Mouse (Mus musculus) testis, adult 2 months (tissue): ENCODE results near the gene Mid1. TPM values are rescaled to one million over a fixed set of nuclear protein-coding genes. Genes with fewer than 3 reads are reported as not detected.
A peak's percentile ranks its signal among the peaks of the same experiment; 100 is the strongest.
"Not testable (repeated sequence)": the region's sequence is repeated elsewhere in the genome, so short reads cannot be mapped to it uniquely, and the experiment has no call there.

Source experiments
- H3K27ac ChIP-seq: fragments of 200-500 bp; 2 replicates; pipeline ENCODE4 v1.5.1; 2012; ENCODE audit warnings: low read depth, low read length; ENCODE audit not compliant: control insufficient read depth, insufficient read depth
- H3K27me3 ChIP-seq: fragments of 200-500 bp; 2 replicates; pipeline ENCODE4 v1.6.1; 2012; ENCODE audit warnings: mild to moderate bottlenecking, low read length, moderate library complexity; ENCODE audit not compliant: control insufficient read depth, insufficient read depth
- H3K36me3 ChIP-seq: fragments of 200-500 bp; 2 replicates; pipeline ENCODE4 v1.6.1; 2012; ENCODE audit warnings: mild to moderate bottlenecking, low read length; ENCODE audit not compliant: control insufficient read depth, insufficient read depth
- H3K4me1 ChIP-seq: fragments of 200-500 bp; 2 replicates; pipeline ENCODE4 v1.6.1; 2012; ENCODE audit warnings: low read length; ENCODE audit not compliant: control insufficient read depth, insufficient read depth
- H3K4me3 ChIP-seq: fragments of 200-500 bp; 2 replicates; pipeline ENCODE4 v1.5.1; 2012; ENCODE audit warnings: low read depth, mild to moderate bottlenecking, low read length, moderate library complexity, mixed read lengths; ENCODE audit not compliant: control insufficient read depth
- CTCF ChIP-seq: fragments of 200-500 bp; IDR thresholded peaks from 2 replicates; pipeline ENCODE4 v1.5.1; 2012; ENCODE audit warnings: low read depth, mild to moderate bottlenecking, inconsistent platforms, low read length, moderate library complexity; ENCODE audit not compliant: control insufficient read depth, insufficient read depth, insufficient replicate concordance
- POLR2A ChIP-seq: fragments of 200-500 bp; IDR thresholded peaks from 2 replicates; pipeline ENCODE4 v1.6.1; 2012; ENCODE audit warnings: low read depth, mild to moderate bottlenecking, inconsistent platforms, low read length, moderate library complexity; ENCODE audit not compliant: control insufficient read depth
- polyA plus RNA-seq: library from polyadenylated mRNA; depleted of rRNA; stranded (reverse); fragments of >200 nt; gene quantifications from 2 replicates; pipeline ENCODE4 v1.2.3, GENCODE M21; 2012

Gene Mid1
- polyA plus RNA-seq, 1 experiment: 0.65 TPM

DNA sequence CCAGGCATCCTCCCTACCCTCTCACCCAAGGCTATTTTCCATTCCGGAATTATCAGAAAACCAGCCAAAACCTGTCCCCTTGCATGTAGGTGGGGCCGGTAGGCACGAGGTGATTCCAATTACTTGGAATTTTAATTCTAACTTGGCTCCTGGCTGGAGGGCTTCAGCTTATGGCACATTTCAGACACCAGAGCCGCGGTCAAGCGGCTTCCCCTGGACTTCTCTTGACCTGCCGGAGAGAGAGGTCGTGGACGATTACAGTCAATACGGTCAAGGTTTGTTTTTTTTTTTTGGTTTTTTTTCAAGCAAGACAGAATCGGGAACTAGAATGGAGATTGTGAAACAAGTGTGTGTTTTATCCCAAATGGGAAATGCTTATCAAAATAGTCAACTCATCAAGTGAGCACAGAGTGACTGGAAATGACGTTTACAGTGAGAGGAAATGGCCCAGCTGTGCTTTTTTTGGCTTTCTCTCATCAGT is 295.9 kb downstream of the Mid1 start:
- Histone ChIP-seq H3K27ac (peak overlapping the region; percentile 60), H3K4me3 (no peak overlapping the region), H3K36me3 (no peaks in the 10 kb centered on the region), H3K27me3 (no peaks in the 10 kb centered on the region), H3K4me1 (peaks cover 3% of the 10 kb centered on the region)
- TF ChIP-seq CTCF (no peak), POLR2A (no peak)

GRCm38 (mm10) chrX:169981761-169982181 is 296.8 kb downstream of the Mid1 start:
- not testable (repeated sequence) for H3K4me1 ChIP-seq, H3K27me3 ChIP-seq, H3K4me3 ChIP-seq, H3K36me3 ChIP-seq, H3K27ac ChIP-seq

DNA sequence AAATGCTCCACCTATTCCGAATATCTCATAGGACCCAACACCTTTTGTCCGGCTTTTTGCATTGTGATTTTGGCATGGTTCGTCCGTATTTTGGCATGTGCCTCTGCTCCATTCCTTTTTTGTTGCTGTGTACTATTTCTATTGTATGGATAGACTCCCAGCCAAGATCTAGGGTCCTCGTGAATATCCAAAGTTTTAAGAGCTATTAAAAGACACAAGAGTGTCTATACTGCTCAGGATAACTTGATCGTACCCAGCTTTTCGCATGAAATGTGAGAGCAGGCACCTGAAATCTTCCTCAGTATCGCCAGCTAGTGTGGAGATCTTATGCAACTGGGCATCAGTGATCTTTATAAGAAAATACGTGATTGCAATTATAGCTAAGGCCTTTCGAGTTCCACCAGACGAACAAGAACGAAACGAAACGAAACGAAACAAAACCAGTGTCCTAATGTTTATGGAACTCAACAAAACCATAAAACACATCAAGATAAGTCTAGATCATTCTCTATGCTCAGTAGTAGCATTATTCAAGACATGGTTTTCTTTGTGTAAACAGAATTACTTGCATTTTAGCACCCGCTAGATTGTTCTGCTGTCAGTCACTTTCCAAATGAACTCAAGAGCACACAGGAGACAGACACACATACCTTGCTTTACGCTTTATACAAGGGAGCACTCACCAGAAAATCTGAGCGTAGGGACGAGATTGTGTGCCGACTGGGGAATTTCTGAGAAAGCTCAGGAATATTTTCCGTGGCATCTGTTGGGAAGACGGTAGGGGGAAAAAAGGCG is 297.8 kb downstream of the Mid1 start:
- H3K27ac ChIP-seq, H3K4me3 ChIP-seq, H3K27me3 ChIP-seq, H3K36me3 ChIP-seq, H3K4me1 ChIP-seq: not testable (repeated sequence)

DNA sequence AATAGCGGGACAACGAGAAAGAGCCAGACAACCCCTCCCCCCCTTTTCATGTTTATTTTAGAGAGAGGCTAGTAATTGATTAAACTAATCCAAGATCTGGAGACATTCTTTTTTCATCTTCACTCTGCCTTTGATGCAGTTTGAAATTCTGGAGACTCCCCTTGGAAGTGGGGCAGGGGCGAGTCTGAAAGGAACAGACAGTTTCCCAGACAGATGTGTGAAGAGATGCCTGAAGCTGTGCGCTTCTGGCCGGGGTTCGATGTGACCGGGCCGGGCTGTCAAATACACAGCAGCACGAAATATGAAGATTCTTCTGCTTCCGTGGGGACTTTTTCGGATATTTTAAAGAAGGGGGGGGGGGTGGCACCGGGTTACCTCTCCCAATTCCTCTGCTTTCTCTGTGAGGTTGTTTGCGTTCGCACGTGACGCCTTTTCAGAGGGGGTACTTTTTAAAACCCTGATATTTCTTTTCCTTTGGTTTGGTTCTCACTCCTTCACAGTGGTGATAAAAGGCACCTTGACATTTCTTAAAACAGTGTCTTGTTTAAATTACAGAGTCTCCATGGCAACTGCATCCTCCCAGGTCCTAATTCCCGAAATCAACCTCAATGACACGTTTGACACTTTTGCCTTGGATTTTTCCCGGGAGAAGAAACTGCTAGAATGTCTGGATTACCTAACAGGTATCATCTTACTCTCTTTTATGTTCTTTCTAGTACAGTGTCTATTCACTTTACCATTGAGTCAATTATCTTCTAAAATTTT is 298.6 kb downstream of the Mid1 start:
- not testable (repeated sequence) for H3K27ac ChIP-seq, H3K27me3 ChIP-seq, H3K4me3 ChIP-seq

DNA sequence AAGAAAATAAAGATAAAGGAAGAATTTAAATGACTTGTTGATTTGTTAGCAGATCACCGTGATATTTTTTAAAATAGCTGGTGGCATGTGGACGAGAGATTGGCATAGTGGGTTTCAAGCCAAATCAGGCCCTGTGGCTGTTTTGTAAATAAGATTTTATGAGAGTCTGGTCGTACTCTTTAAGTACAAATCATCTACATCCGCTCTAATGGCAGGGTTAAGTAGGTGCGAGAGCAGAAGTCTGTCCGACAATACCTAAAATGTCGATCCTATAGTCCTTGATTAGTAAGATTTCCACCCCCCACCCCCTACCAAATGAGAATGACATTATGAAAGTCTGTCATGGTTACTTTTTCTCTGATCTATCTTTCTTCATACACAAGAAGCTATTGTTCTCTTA is 299.3 kb downstream of the Mid1 start:
- not testable (repeated sequence) for H3K36me3 ChIP-seq, H3K27ac ChIP-seq, H3K4me1 ChIP-seq, H3K27me3 ChIP-seq, H3K4me3 ChIP-seq

More for the DNA sequence above, 298.6 kb downstream of the Mid1 start:
- H3K36me3 ChIP-seq, H3K4me1 ChIP-seq: not testable (repeated sequence)

- H3K4me1 ChIP-seq, H3K4me3 ChIP-seq, H3K27ac ChIP-seq, H3K27me3 ChIP-seq, H3K36me3 ChIP-seq: not testable (repeated sequence)
Measured at GRCm38 (mm10) chrX:169984853-169985252, 299.9 kb downstream of the Mid1 start.

DNA sequence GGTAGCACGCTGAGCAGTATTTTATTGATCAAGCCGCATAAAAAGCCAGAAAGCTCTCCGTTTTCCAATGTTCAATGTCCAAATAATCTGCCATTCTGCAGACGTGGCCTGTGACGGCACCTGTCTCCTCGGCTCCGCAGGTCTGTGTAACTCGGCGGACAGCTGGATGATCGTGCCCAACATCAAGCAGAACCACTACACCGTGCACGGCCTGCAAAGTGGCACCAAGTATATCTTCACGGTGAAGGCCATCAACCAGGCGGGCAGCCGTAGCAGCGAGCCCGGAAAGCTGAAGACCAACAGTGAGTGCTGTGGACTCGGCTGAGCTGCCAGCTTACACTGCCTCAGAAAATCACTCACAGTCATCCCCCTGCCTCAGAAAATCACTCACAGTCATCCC is 300.8 kb downstream of the Mid1 start:
- H3K4me1 ChIP-seq, H3K27ac ChIP-seq, H3K36me3 ChIP-seq, H3K4me3 ChIP-seq, H3K27me3 ChIP-seq: not testable (repeated sequence)

GRCm38 (mm10) chrX:169986519-169987367 is 301.7 kb downstream of the Mid1 start:
- H3K4me1 ChIP-seq, H3K36me3 ChIP-seq, H3K27me3 ChIP-seq: not testable (repeated sequence)
- Histone ChIP-seq H3K27ac (peak overlapping the region; percentile 48; the same call in 1 of the 2 replicates), H3K4me3 (peak overlapping the region; percentile 68)

GRCm38 (mm10) chrX:169987368-169987837 is 302.4 kb downstream of the Mid1 start:
- not testable (repeated sequence) for H3K27me3 ChIP-seq, H3K27ac ChIP-seq, H3K36me3 ChIP-seq, H3K4me1 ChIP-seq, H3K4me3 ChIP-seq

- H3K27ac ChIP-seq, H3K4me3 ChIP-seq, H3K36me3 ChIP-seq, H3K27me3 ChIP-seq, H3K4me1 ChIP-seq: not testable (repeated sequence)
Measured at GRCm38 (mm10) chrX:169988571-169989218, 303.7 kb downstream of the Mid1 start.

DNA sequence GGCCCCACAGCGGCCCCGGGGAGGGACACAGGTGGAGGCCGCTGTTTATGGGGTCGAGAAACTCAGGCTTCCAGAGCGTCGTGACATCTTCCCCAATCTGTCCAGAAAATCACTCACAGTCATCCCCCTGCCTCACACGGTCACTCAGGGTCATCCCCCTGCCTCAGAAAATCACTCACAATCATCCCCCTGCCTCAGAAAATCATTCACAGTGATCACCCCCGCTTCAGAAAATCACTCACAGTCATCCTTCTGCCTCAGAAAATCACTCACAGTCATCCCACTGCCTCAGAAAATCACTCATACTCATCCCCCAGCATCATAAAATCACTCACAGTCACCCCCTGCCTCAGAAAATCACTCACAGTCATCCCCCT is 304.2 kb downstream of the Mid1 start:
- not testable (repeated sequence) for H3K4me1 ChIP-seq, H3K27me3 ChIP-seq, H3K4me3 ChIP-seq, H3K27ac ChIP-seq, H3K36me3 ChIP-seq
